Mouse (Mus musculus) thymus, postnatal 14 days (tissue): ENCODE measurements around the gene Adamts1.

Experiments used
- DNase-seq: peaks from one replicate; pipeline ENCODE4 v3.0.0; 2021

Gene Adamts1

DNA sequence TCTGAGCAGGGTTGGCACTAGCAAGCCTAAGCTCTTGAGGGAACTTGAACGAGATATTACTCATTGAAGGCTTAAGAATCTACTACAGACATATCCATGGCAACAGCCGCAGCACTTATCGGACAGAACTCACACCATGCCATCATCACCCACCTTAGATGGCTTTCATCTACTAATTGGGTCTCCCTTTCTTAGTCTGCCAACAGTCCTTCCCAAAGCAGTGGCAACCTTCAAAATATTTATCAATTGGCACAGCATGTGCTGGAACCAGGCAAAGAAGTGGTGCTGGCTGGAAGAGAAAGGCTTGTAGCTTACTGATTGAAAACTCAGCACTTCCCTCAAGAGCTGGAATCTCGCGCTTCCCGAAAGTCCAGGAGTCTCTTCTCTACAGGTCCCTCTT is 37.7 kb downstream of the Adamts1 start:
- DNase-seq, result no peak

GRCm38 (mm10) chr16:85762052-85762665 is 40.8 kb downstream of the Adamts1 start:
- DNase-seq, result no peak

DNA sequence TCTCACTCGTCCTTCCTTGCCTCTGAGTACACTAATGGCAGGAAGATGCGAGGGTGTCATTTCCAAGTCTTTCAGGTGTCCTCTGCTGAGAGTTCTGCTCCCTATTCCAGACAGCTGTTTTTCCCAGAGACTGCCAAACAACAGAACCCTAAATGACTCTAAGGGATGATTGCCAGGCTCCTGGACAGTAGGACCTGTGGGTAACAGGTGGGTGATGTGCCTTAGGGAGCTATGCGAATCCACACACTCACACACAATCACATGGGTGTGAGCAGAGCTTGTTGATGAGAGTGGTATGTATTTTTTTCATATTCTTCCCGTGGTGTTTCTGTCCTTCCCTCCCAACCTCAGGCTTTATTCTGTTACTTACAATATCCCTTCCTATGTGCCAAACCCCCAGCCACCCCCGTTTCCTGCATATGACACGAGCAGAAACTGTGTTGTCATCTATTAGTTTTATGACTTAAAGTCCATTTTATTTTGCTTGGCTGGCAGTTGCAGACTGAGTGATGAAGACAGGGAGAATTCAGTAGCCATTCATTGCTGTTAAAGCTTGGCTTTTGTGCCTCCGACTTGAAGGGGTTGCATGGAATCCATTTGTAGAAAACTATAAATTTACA is 41.8 kb downstream of the Adamts1 start:
- no peak for DNase-seq

DNA sequence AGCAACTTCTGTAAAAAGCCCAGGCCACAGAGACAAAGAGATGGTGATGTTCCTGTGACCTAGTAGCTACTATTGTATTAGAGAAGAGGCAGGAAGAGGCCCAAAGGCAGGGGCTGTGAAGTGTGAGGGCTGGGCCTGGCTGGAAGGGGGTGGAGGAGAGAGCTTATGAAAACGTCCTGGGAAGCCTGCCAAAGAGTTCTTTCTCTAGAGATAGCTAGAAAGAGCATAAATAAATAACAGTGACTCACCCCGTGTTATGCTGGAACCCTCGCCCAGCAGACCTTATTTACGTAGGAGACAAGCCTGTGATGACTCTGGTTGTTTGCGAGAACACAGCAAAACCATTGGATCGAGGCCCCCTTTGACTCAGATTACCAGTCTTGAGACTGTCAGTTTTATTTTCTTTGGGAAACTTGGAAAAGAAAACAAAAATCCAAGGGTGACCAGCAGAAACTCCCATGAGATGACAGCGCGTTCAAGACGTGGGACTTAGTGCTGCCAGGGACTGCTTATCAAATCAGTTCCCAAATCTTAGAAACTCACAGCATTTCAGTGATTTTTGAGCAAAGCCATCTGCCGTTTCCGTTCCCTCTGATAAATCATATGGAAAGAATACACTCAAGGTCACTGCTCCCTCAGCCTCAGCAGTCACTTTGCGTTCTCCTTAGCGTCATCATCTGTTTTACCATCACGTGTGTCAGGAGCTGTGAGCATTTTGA is 46.7 kb downstream of the Adamts1 start:
- DNase-seq, result no peak

DNA sequence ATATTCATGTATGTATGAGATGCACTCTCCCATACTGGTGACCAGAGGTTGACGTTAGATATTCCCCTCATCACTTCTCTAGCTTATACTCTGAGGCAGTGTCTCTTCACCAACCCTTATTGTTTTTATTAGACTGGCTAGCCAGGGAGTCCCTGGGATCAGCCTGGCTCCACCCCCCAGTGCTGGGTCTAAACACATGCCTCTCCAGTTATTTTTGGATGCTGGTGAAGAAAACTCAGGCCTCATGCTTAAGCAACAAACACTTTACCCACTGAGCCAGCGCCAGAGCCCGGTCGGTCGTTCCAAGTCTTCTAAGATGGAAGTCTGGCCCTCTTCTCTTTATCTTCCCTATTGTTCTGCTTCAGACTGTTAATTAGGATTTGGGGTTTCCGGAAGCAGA is 53.6 kb downstream of the Adamts1 start:
- no peak for DNase-seq

DNA sequence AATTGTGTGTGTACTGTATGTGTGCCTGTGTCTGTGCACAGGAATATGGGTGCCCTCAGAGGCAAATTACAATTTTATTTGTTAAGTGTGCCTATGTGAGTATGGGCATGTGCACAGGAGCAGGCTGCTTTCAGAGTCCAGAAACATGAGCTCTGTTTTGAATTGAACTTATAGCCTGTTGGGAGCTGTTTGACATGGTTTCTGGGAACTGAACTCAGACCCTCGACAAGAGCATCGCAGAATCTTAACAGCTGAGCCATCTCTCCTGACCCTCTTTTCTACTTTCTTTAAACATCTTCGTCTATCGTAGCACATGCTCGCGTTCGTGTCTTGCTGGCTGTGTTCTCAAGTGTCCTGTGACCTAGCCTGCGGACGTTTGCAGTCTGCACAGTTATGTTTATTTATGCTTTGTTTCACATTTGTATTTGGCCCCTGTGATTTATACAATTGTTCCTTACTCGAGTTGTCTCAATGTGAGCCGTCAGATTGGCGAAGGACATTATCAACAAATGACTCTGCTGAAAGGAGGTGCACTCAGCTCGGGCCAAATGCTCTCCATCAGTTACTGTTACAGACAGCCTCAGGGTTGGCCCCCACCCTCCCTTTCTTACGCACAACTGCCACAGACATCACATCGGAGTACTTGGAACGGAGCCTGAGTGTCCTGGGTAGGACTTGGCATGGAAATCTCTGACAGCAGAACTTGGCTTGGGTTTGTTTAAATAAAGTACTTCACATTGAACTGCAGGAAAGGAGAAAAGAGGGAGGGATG is 55.1 kb downstream of the Adamts1 start:
- DNase-seq, result no peak

DNA sequence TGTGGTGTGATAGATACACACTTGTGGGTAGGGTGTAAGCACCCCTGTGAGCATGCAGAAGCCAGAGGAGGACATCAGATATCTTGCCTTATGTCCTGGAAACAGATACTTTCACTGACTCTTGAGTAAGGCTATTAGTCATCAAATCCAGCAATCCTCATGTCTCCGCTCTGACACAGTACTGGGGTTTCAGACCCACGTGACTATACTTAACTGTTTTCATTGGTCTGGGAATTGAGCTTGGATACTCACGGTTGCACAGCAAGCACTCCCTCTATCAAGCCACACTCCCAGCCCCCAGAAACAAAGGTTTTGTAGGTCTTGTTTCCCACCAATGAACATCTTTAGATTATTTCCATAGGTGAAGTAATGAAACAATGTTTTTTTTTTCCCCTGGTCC is 56.5 kb downstream of the Adamts1 start:
- no peak for DNase-seq
